Mouse (Mus musculus) spleen, adult 2 months (tissue): ENCODE data around the gene Pde5a.

ENCODE experiments used
- CTCF ChIP-seq: fragments of 200-500 bp; IDR thresholded peaks from 2 replicates; pipeline ENCODE4 v1.5.1; 2011; ENCODE audit warnings: mild to moderate bottlenecking, inconsistent platforms; ENCODE audit not compliant: insufficient read depth, insufficient read length, insufficient replicate concordance; ENCODE audit errors: extremely low read depth
- POLR2A ChIP-seq: fragments of 200-500 bp; IDR thresholded peaks from 2 replicates; pipeline ENCODE4 v1.6.1; 2011; ENCODE audit warnings: low read depth, low read length, inconsistent platforms

- TF ChIP-seq POLR2A: no peak
- no peak for TF ChIP-seq CTCF
Observed at GRCm38 (mm10) chr3:122814531-122814930, 85.8 kb downstream of the Pde5a start.
